Mouse (Mus musculus): ENCODE measurements around the gene Tardbp. TPM values are rescaled to one million over a fixed set of nuclear protein-coding genes. Genes with fewer than 3 reads are reported as not detected.

Gene Tardbp
- total RNA-seq, 2 experiments from 2014 or later, result 200 to 267 TPM

DNA sequence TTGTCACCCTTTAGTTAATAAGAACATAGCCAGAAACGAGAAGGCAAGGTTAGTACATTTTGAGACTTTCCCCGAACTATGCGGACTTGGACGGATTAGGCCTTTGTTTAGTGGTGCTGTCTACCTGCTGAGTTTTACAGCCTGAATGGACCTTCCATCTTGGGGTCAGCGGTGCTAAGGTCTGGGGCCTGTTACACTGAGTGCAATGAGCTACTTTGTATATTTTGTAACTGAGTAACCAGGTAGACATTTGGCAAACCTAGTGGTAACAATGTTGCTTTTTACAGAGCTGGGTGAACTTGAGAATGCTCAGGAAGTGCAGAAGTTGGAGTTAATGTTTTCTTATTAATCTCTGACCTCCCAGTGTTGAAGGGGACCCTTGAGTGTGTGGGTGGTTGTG, 14.3 kb upstream of the Tardbp start:
- no peak for DNase-seq (ENCODE audit: low spot score in 2 of 2)

DNA sequence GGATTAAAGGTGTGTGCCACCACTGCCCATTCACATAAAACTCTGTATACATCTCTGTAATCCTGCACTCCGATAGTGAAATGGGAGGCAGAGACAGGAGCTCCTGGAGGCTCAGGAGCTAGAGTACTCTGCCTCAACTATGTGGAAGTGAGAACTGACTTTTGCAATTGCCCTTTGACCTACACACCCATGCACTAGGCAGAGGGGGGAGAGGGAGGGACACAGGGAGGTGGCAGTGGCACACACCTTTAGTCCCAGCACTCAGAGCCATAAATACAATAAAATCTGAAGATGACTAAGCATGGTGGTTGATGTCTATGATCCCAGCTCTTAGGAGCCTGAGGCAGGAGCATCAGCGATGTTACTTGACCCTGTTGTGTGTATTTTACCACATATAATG, 12.6 kb upstream of the Tardbp start:
- DNase-seq (ENCODE audit: low spot score in 2 of 2), result no peak

DNA sequence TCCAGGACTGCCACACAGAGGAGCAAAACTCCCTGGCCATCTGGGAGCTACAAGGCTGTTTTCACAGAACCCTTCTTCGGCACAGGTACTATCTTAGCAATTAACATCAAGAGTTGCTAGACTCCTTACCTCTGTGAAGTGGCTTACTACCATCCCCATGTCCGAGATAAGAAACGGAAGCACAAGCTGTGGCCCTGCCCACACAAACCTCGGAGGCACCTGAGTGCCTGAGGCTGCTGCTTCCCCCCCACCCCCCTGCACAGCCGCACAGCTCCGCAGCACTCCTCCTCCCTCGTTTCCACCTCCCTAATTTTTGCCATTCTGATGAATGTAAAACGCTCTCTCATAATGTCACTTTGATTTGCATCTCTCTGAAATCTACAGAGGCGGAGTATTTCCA, 11.5 kb upstream of the Tardbp start:
- DNase-seq (ENCODE audit: low spot score in 2 of 2), result no peak

DNA sequence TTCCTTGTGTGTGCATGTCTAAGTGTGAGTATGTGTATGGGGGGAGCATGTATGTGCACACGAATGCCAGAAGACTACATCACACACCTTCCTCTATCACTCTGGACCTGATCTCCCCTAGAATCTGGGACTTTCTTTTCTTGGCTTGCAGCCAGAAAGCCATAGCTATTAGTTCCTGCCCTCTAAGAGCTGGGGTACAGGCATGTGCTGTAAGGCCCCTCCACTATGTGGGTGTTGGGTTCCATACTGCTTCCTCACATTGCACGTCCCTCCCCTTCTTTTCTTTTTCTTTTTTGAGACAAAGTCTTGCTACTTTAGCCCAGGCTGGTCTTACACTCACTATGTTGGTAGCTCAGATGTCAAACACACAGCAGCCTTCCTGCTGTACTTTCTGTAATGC, 8.5 kb upstream of the Tardbp start:
- no peak for DNase-seq (ENCODE audit: low spot score in 2 of 2)

DNA sequence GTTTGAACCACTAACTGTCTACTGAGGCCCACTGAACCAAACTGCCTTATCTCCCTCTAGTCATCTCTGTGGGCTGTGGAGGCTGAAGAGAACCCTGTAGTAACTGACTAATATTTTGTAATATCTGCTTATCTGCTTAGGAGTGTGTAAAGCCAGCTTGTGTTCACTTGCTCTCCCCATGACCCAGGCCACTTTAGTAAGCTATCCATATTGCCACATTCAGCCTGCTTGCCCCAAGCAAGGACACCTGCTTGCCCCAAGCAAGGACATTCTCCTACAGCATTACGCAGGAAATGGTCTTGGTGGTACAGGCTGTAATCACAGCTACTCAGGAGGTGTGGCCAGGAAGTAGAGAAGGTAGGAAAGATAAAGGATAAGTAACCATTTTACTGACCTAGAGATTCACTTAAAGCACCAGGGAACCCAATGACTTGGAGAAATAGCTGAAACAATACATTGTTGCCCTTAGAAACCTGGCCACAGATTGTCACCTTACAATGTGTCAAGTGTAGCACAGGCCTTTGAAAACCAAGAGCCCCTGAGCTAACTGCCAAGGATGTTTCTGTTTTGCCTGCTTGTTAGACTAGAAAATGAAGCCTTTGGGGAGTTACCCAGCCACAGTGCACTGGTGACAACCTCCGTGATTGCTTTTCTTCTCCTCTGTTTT, 6.7 kb upstream of the Tardbp start:
- no peak for DNase-seq (ENCODE audit: low spot score in 2 of 2)

DNA sequence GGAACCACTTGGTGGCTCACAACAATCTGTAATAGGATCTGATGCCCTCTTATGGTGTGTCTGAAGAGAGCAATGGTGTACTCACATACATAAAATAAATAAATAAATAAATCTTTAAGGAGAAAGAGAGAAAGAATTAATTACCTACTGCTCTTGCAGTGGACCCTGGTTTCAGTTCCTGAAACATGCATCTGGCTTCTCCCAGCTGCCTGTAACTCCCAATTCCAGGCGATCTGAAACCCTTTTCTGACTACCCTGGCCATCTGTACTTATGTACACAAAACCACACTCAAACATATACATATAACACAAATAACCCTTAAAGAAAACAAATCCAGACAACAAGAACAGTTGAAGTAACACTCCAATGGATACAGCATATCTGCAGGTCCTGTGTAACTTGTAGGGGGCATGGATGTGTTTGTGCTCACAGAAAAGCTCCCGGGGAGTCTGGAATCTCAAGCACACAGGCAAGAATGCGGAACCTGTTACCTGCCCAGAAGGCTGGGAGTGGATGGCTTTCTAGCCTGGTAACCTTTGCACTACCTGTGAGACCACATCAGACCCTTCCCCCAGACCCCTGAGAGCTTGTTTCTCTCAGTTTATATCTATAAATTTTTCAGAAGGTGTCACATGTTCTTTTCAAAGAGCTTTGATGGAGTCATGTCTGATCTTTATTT, 5.3 kb upstream of the Tardbp start:
- no peak for DNase-seq (ENCODE audit: low spot score in 2 of 2)

DNA sequence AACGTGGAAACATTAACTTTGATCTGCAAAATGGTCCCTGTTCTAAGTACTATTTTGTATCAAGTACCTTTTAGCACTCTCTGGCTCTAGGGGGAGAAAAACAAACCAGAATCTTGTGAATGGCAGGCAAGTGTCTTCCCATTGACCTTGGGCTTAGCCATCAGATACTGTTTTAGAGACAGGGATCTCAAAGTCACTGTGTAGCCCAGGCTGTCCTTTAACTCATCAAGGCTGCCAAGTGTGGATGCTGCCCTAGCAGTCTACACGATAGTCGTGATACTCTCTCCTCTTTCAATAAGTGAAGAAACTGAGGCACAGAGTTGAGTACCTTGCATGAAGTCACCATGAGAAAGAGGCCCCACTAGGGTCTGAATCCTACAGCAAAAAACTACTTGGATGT, 427 bp upstream of the Tardbp start:
- DNase-seq (ENCODE audit: low spot score in 2 of 2), result no peak

DNA sequence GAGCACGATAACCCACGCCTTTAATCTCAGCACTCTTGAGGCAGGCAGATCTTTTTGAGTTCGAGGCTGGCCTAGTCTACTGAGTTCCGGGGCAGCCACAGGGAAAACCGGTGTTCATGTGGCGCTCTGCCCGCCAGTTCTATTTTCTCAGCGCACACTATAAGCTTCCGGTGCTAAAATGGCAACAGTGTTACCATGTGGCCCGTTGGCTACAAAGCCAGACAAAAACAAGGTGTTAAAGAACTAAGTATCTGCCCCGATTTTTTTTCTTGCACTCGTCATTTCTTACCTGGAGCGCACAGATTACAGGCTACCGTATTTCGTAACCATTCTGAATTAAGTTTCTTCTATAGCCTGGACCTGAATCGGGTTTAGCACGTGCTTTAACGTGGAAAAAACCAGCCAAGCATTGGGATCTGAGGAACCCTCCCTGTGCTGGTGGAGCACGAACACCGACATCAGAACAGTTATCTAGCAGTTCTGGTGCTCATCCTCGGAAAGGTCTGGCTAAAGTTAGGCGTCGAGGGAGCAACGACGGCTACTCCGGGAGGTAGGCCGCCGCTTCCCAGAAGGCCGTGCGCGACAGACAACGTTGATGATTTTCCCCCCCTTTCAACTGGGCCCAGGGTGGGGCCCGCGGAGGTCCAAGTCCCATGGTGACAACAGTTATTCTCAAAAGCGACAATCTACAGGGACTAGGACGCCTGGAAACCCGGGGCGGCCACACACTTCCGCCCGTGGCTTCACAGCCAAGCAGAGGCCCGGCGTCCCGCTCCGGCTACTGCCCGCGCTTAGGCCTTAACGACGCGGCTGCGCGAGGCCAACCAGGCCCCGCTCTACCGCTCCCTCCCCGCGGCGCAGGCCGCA, 830 bp downstream of the Tardbp start:
- peak in 1 of 2 experiments; percentile 64 for DNase-seq (ENCODE audit: low spot score in 2 of 2)

DNA sequence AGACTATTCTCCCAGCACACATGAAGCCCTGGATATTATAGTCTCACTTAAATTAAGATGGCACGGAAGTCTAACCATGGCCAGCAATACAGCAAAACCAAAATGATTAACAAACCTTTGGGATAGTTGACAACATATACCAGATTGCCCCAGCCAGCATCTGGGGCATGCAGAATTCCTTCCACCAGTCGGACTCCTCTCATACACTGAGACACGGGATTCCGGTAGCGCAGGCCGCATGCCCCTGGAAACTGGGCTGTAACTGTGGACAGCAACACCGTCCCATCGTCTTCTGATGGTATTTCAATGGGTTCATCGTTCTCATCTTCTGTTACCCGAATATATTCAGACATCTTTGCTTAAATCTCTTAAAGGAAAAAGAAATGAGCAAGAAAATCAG, 1.8 kb downstream of the Tardbp start:
- no peak for DNase-seq (ENCODE audit: low spot score in 2 of 2)

DNA sequence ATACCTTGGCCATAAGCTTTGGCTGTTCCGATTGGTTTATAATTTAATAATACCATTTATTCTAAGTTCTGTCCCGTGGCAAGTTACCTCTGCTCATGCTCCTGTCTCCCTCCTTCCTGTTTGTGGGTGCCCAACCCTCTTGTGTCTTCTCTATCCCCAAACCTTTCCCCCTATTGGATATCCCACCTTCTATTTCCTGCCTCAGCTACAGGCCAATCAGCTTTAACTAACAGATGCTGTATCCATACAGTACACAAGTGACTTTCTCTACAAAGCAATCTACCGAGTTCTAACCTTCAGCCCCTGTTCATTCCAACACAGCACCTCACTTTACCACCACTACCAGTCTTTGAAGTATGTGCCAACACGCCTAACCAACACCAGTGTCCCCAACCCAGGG, 3.2 kb downstream of the Tardbp start:
- DNase-seq (ENCODE audit: low spot score in 2 of 2), result no peak

DNA sequence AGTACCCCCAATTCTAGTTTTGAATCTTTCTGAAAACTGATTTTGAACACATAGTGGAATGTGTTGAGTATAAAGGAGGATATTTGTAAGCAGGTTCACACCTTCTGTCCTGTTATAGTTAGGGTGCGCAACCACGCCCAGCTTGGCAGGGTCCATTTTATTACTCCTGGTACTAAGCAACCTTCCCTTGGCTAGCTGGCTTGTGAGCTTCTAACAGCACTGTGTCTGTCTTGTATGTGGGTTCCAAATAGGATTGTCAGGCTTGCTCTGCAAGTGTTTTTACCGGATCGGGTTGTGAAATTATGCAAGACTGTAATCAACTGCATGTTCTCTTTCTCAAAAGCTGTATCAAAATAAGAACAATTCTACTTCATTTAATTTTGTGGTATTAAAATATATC, 4.3 kb downstream of the Tardbp start:
- DNase-seq (ENCODE audit: low spot score in 2 of 2), result no peak

DNA sequence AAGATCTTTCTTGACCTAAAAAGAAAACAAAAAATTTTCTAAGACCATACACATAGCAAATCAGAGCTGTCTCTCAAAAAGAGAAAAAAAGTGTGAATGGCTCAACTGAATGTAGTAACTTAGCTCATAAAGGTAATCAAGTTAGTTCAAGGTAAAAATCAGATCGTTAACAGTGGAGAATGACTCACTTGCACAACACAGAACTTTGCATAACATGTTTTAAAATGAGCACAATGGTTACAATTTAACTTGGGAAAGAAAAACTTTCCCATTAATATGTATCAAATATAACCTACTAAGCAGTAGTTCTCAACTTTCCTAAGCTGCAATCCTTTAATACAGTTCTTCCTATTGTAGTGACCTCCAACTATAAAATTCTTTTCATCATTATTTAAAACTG, 6.1 kb downstream of the Tardbp start:
- DNase-seq (ENCODE audit: low spot score in 2 of 2), result no peak

DNA sequence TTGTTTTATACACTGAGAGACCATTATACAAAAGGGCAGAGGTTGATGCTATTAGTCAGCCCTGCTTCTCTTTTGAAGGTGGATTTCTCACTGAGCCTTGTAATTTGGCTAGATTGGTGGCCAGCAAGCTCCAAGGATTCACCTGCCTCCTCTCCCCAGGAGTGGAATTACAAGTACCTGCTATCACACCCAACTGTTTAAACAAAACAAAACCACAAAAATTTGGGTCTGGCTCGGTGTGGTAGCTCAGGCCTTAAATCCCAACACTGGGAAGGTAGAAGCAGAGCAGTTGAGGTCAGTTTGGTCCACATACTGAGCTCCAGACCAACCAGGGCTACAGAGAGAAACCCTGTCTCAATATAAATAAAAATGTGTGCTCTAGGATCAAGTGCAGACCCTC, 7.0 kb downstream of the Tardbp start:
- no peak for DNase-seq (ENCODE audit: low spot score in 2 of 2)

DNA sequence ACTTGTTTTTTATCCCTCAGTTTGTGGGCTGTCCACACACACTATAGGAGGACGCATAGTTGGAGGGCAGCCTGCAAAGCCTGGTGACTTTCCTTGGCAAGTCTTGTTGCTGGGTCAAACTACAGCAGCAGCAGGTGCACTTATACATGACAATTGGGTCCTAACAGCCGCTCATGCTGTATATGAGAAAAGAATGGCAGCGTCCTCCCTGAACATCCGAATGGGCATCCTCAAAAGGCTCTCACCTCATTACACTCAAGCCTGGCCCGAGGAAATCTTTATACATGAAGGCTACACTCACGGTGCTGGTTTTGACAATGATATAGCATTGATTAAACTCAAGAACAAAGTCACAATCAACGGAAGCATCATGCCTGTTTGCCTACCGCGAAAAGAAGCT, 13.1 kb downstream of the Tardbp start:
- no peak for DNase-seq (ENCODE audit: low spot score in 2 of 2)

DNA sequence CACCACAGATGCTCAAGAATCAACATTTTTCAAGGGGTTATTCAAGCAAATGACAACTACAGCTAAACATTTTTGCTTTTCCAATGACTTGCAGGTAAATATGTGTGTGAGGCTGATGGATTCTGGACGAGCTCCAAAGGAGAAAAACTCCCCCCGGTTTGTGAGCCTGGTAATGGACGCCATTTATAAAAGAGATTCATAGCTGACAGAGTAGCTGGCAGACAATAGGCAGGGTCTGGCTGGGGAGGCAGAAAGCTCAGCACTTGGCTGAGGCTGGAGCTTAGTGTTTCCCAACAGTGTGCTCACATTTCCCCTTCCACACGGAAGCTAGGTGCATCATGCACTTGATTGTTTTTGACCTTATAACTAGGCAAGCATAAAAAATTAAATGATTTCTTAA, 14.3 kb downstream of the Tardbp start:
- no peak for DNase-seq (ENCODE audit: low spot score in 2 of 2)

DNA sequence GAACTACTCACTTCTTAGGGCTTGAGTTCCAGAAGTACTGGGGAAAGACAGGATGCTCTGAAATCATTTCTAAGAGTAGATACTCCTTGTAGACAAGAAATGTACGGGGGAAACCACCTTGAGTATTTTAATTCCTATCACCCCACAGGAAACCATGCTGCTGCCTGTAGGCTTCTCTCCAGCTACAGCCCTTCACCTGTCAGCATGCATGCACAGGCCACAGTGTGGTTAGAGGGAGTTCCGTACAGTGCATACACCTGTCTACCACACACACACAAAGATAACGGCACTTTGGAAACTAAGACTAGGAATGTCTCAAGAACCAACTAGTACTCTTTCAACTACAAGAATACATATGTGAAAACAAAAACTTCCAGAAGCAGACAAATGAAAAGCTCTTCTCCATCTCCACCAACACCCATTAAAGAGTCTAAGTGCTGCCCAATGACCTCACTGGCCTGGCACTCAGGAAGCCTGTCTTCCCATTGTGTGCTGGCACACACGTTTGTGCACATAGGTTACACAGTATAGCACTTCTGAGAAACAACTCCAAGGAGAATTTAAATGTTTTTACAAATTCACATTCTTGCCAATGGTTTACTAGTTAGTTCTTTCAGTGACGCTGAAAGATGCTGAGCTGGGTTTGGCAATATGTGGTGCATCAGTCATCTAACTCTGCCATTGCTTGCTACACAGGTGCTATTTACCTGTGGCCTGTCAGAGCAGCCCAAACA, 16.0 kb downstream of the Tardbp start:
- no peak for DNase-seq (ENCODE audit: low spot score in 2 of 2)

DNA sequence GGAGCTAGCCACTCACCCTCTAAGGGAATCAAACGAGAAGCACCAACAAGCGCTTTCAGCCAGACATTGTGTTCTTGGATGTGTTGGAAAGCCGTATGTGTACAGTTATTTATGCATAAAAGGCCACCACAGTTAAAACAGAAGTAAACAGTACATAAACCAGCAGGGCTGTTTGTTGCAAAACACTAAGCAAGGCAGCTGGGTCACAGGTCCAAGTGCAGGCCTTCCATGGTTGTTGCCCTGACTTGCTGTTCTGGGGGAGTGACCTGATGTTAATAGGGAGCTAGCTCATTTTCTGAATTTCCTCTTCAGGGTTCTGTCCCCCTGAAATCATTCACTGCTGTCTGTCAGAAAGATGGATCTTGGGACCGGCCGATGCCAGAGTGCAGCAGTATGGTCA, 17.0 kb downstream of the Tardbp start:
- no peak for DNase-seq (ENCODE audit: low spot score in 2 of 2)

DNA sequence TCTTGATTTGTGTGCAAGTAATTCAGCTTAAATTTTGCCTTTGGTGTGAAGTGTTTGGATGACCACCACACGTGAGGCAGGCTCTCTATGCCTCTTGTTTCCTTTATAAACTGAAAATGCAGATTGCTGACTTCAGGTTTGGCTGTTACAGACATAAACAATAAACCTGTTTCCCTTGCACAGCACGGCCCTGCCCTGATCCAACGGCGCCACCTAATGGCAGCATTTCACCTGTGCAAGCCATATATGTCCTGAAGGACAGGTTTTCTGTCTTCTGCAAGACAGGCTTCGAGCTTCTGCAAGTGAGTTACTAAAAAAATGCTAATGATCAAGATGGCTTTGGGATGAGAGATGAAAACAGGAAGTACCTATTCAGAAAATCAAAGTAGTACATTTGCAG, 19.1 kb downstream of the Tardbp start:
- DNase-seq (ENCODE audit: low spot score in 2 of 2), result peak; percentile 63 to 78

DNA sequence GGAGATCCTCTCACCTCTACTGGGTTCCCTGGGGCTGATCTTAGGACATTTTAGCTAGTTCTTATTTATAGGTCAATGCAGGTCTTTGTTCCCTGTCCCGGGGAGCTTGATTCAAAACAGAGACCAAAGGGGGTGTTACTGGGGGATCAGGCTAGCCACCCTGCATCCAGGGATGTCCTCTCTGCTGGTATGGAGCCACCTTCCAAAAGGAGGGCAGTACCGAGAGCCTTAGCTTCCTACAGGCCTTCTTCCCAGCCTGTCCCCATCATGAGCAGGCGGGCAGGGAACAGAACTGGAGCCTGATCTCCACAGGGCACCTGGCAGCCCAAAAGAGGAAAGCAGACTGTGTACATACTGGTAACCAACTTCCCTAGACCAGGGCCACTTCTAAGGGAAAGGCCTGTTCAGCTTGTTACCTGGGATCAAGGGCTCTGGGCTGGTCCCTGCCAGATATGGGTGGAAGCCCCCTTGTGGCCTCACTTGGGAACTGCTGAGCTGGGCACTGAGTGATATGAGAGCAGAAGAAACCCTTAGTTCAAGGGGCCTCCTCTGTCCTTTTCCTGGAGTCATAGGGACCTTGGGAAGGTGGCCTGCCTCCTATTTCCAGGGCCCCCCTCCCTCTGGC, 22.2 kb downstream of the Tardbp start:
- DNase-seq (ENCODE audit: low spot score in 2 of 2), result peak in 1 of 2 experiments; percentile 64

DNA sequence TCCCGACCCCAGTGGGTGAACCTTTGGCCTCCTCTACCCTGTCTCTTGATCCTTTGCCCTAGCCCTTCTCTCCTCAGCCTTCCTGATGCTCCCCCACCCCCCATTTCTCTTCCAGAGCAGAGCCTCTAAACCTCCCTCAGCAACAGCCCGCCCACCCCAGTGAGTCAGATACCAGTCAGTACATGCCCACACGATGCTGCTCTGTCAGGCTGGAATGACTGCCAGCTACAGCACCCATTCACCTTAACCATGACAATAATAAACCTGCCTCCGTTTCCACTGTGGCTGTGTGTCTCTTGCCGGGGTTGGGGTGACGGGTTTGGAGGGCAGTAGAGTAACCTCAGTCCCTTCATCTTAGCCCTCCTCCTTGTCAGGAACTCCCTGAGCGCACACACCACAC, 22.7 kb downstream of the Tardbp start:
- DNase-seq (ENCODE audit: low spot score in 2 of 2), result no peak

Data from gastrocnemius, postnatal 4 days (tissue).